Comparison of ENCODE assay signal across 12 mouse cellular contexts in the genomic region with DNA sequence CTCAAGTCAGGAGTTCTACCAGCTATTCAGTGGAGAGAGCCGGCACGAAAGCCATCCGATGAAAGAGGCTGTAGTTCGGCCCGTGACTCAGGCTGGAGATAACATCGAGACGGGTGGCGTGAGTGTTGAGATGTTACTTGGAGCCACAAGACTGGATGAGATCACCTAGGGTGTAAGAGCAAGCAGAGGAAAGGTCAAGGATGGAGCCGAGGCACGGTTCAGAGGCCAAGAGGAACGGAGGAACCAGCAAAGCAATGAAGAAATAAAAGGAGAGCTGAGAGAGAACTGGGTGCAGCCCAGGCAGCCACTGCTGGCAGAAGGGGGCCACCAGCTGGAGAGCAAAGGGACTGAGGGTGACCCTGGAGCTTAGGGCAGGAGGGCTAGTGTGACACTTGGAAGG. TPM values are rescaled to one million over a fixed set of nuclear protein-coding genes. Genes with fewer than 3 reads are reported as not detected.
DNase-seq lines count a peak whose midpoint lies in the region.
"Had no signal": no experiment of that assay in that cellular context is flagged by ENCODE, and none has a peak within 500 bp of the region (broad histone marks: within the 10 kb centered on the region; RNA-seq: fewer than 3 reads in every experiment).

No protein-coding gene starts in this region.

- no peaks in the 10 kb centered on the region for H3K9me3 ChIP-seq in heart, embryonic 10.5 days
- H3K9me3 ChIP-seq in hindbrain, embryonic 10.5 days, result no peaks in the 10 kb centered on the region
- H3K9me3 ChIP-seq: G1E; midbrain, embryonic 12.5 days had no signal

- H3K36me3 ChIP-seq in heart, embryonic 10.5 days, result no peaks in the 10 kb centered on the region
- no peaks in the 10 kb centered on the region for H3K36me3 ChIP-seq in hindbrain, embryonic 10.5 days
- H3K36me3 ChIP-seq: G1E; midbrain, embryonic 12.5 days had no signal

- H3K27me3 ChIP-seq in heart, embryonic 10.5 days (ENCODE audit: insufficient read depth, poor library complexity, severe bottlenecking), result peaks cover 17% of the 10 kb centered on the region; the same call in 1 of the 2 replicates
- peaks cover 22% of the 10 kb centered on the region; the same call in 1 of the 2 replicates for H3K27me3 ChIP-seq in hindbrain, embryonic 10.5 days (ENCODE audit: insufficient read depth, poor library complexity, severe bottlenecking)

- peak overlapping the region; percentile 28; the same call in 1 of the 2 replicates for H3K4me3 ChIP-seq in heart, embryonic 10.5 days
- H3K4me3 ChIP-seq in hindbrain, embryonic 10.5 days, result no peak overlapping the region
- H3K4me3 ChIP-seq: midbrain, embryonic 12.5 days had no signal

- WGBS in heart, embryonic 10.5 days, result 43% methylated on average over 11 of the region's 11 CpGs
- WGBS in hindbrain, embryonic 10.5 days, result 77% methylated on average over 11 of the region's 11 CpGs

- DNase-seq in heart, adult 8-10 months (ENCODE audit: low spot score), result peak; percentile 28
- no peak for DNase-seq in heart, postnatal 25 days (ENCODE audit: low spot score)
- DNase-seq in urinary bladder, adult 18-20 months (ENCODE audit: low spot score in 2 of 2), result peak; percentile 44 to 51
- DNase-seq in urinary bladder, adult 2 months (ENCODE audit: low spot score), result no peak
- no peak for DNase-seq in heart, embryonic 10.5 days (ENCODE audit: low spot score)
- peak; percentile 50 for DNase-seq in yolk sac, embryonic 10.5 days (ENCODE audit: low spot score)
- no peak for DNase-seq in hindbrain, embryonic 10.5 days (ENCODE audit: low spot score)
- no peak for DNase-seq in left cerebral cortex, postnatal 4 days

- H3K27ac ChIP-seq in heart, embryonic 10.5 days, result no peak overlapping the region
- no peak overlapping the region for H3K27ac ChIP-seq in hindbrain, embryonic 10.5 days
- H3K27ac ChIP-seq: midbrain, embryonic 12.5 days had no signal

- H3K4me1 ChIP-seq in heart, embryonic 10.5 days, result peaks cover 27% of the 10 kb centered on the region
- peaks cover 48% of the 10 kb centered on the region for H3K4me1 ChIP-seq in hindbrain, embryonic 10.5 days (replicated peaks)

- intact Hi-C loops in heart, postnatal 25 days (cut with DNase I), result no loop called here
- intact Hi-C loops in left cerebral cortex, postnatal 4 days (cut with DNase I), result no loop called here

RNA-seq across cellular contexts. Expression of a gene that starts 3.5 kb away (rescaled TPM):
- 1 to 10 TPM; 6.9 to 8.0 (median 7.6) TPM for total RNA-seq in heart, adult 8-10 months (2022)
- 1 to 10 TPM; 8.3 to 8.9 TPM for total RNA-seq in heart, postnatal 25 days (2021)
- 43.6 and 57.6 TPM in 2 replicates for polyA plus RNA-seq in urinary bladder, adult 2 months (2012; rRNA removed)
- 3.5 and 4.8 TPM in 2 replicates for polyA plus RNA-seq in heart, embryonic 10.5 days (2016; fragmentation: Nextera tagmentation; extraction: Ambion mirVana)
- polyA plus RNA-seq in hindbrain, embryonic 10.5 days (2016; fragmentation: Nextera tagmentation; extraction: Ambion mirVana), result 20.5 and 29.2 TPM in 2 replicates
- total RNA-seq in left cerebral cortex, postnatal 4 days (2021), result 10 to 100 TPM; 80.2 to 88.1 TPM

RNA-seq across cellular contexts. Expression of a gene that starts 35.2 kb away (rescaled TPM):
- total RNA-seq in heart, adult 8-10 months (2022), result 1 to 10 TPM; 5.9 to 7.3 (median 6.6) TPM
- total RNA-seq in heart, postnatal 25 days (2021), result 1 to 10 TPM; 7.3 to 7.9 TPM
- polyA plus RNA-seq in urinary bladder, adult 2 months (2012; rRNA removed), result 4.2 and 4.6 TPM in 2 replicates
- polyA plus RNA-seq in heart, embryonic 10.5 days (2016; fragmentation: Nextera tagmentation; extraction: Ambion mirVana), result 24.0 and 24.8 TPM in 2 replicates
- polyA plus RNA-seq in hindbrain, embryonic 10.5 days (2016; fragmentation: Nextera tagmentation; extraction: Ambion mirVana), result 34.4 and 37.9 TPM in 2 replicates
- total RNA-seq in left cerebral cortex, postnatal 4 days (2021), result 10 to 100 TPM; 28.3 to 30.3 TPM

RNA-seq across cellular contexts. Expression of a gene that starts 35.3 kb away (rescaled TPM):
- 1 to 10 TPM; 3.5 to 4.7 (median 4.4) TPM for total RNA-seq in heart, adult 8-10 months (2022)
- total RNA-seq in heart, postnatal 25 days (2021), result 1 to 10 TPM; 3.3 to 3.9 TPM
- polyA plus RNA-seq in urinary bladder, adult 2 months (2012; rRNA removed), result 3.2 and 4.0 TPM in 2 replicates
- polyA plus RNA-seq in heart, embryonic 10.5 days (2016; fragmentation: Nextera tagmentation; extraction: Ambion mirVana), result 8.6 and 9.5 TPM in 2 replicates
- 11.1 and 11.5 TPM in 2 replicates for polyA plus RNA-seq in hindbrain, embryonic 10.5 days (2016; fragmentation: Nextera tagmentation; extraction: Ambion mirVana)
- total RNA-seq in left cerebral cortex, postnatal 4 days (2021), result 1 to 10 TPM; 5.3 to 6.0 TPM

RNA-seq across cellular contexts. Expression of a gene that starts 49.3 kb away (rescaled TPM):
- not detected for total RNA-seq in heart, adult 8-10 months (2022)
- total RNA-seq in heart, postnatal 25 days (2021), result not detected
- polyA plus RNA-seq in urinary bladder, adult 2 months (2012; rRNA removed), result not detected in 2 replicates
- polyA plus RNA-seq in heart, embryonic 10.5 days (2016; fragmentation: Nextera tagmentation; extraction: Ambion mirVana), result not detected in 2 replicates
- not detected in 2 replicates for polyA plus RNA-seq in hindbrain, embryonic 10.5 days (2016; fragmentation: Nextera tagmentation; extraction: Ambion mirVana)
- not detected for total RNA-seq in left cerebral cortex, postnatal 4 days (2021)
- total RNA-seq: G1E had no signal
- polyA plus RNA-seq: cerebellum, adult 2 months; limb, embryonic 14.5 days; midbrain, embryonic 12.5 days had no signal

RNA-seq across cellular contexts. Expression of a gene that starts 49.4 kb away (rescaled TPM):
- 10 to 100 TPM in 3 of 4 experiments, 1 to 10 TPM in 1; 9.4 to 14.2 (median 10.9) TPM for total RNA-seq in heart, adult 8-10 months (2022)
- 10 to 100 TPM; 10.8 to 11.7 TPM for total RNA-seq in heart, postnatal 25 days (2021)
- 10.4 and 11.8 TPM in 2 replicates for polyA plus RNA-seq in urinary bladder, adult 2 months (2012; rRNA removed)
- polyA plus RNA-seq in heart, embryonic 10.5 days (2016; fragmentation: Nextera tagmentation; extraction: Ambion mirVana), result 32.5 and 36.3 TPM in 2 replicates
- 44.7 and 49.0 TPM in 2 replicates for polyA plus RNA-seq in hindbrain, embryonic 10.5 days (2016; fragmentation: Nextera tagmentation; extraction: Ambion mirVana)
- 10 to 100 TPM; 20.4 to 21.5 TPM for total RNA-seq in left cerebral cortex, postnatal 4 days (2021)

Comparison
In these comparisons a context has a peak if more than half of its experiments do, and no peak if none do; other contexts are left out.
1. DNase-seq: peak in heart, adult 8-10 months (single experiment), urinary bladder, adult 18-20 months (2 of 2) and yolk sac, embryonic 10.5 days (single experiment); none in heart, postnatal 25 days (single experiment), urinary bladder, adult 2 months (single experiment), heart, embryonic 10.5 days (single experiment), hindbrain, embryonic 10.5 days (single experiment) and left cerebral cortex, postnatal 4 days (single experiment).
2. RNA of a gene that starts 3.5 kb away (total RNA-seq): 80.2 to 88.1 TPM in left cerebral cortex, postnatal 4 days; 8.3 to 8.9 TPM in heart, postnatal 25 days and 6.9 to 8.0 TPM in heart, adult 8-10 months; every median in the first group is over 4 times any median in the second.